ENCODE assay signal across 21 mouse cellular contexts in genomic region chr4:101683086-101683485, GRCm38 (mm10). TPM values are rescaled to one million over a fixed set of nuclear protein-coding genes. Genes with fewer than 3 reads are reported as not detected.
DNase-seq lines count a peak whose midpoint lies in the region; ATAC-seq and TF ChIP-seq lines count a peak whose summit lies in the region.
"Had no signal": no experiment of that assay in that cellular context is flagged by ENCODE, and none has a peak within 500 bp of the region (broad histone marks: within the 10 kb centered on the region; RNA-seq: fewer than 3 reads in every experiment).

No protein-coding gene starts in this region.

- no peak for TF ChIP-seq POLR2A in heart, adult 2 months (IDR thresholded peaks at IDR 0.05; ENCODE audit: insufficient read depth, low read depth, low read length)
- TF ChIP-seq POLR2A in CH12.LX (IDR thresholded peaks at IDR 0.05; ENCODE audit: low read depth, low read length), result no peak

- ATAC-seq in heart, embryonic 11.5 days (replicated peaks; ENCODE audit: insufficient number of reproducible peaks, low FRiP score, low TSS enrichment), result no peak
- peak; percentile 77 for ATAC-seq in liver, postnatal 0 days
- ATAC-seq: forebrain, embryonic 13.5 days; forebrain, postnatal 0 days; hindbrain, embryonic 16.5 days; inflammation-experienced regulatory T-cells, adult 6 months; intestine, postnatal 0 days had no signal

- dilution Hi-C loops in CH12.LX (cut with MboI; ENCODE audit: extremely low pct_ligation_motif_present, extremely low pct_unique_long_range_greater_than_20kb, low sequenced_read_pairs), result no loop called here

- TF ChIP-seq RAD21 in CH12.LX (IDR thresholded peaks at IDR 0.05; ENCODE audit: low read depth, low read length), result peak; percentile 43

- H3K27me3 ChIP-seq in heart, adult 2 months (ENCODE audit: control insufficient read depth, insufficient read depth, low read length), result no peaks in the 10 kb centered on the region
- H3K27me3 ChIP-seq in heart, embryonic 11.5 days (ENCODE audit: control insufficient read depth, insufficient read depth, low read length), result no peaks in the 10 kb centered on the region
- H3K27me3 ChIP-seq in liver, postnatal 0 days (ENCODE audit: insufficient read depth, low read length), result no peaks in the 10 kb centered on the region
- H3K27me3 ChIP-seq in CH12.LX (replicated peaks), result no peaks in the 10 kb centered on the region
- H3K27me3 ChIP-seq: forebrain, embryonic 13.5 days; hindbrain, embryonic 12.5 days had no signal

- no peak overlapping the region for H3K27ac ChIP-seq in heart, adult 2 months
- no peak overlapping the region for H3K27ac ChIP-seq in heart, embryonic 11.5 days (ENCODE audit: low read depth, low read length)
- no peak overlapping the region for H3K27ac ChIP-seq in liver, postnatal 0 days (ENCODE audit: low read depth)
- H3K27ac ChIP-seq in CH12.LX (ENCODE audit: insufficient read depth, low read depth), result no peak overlapping the region
- H3K27ac ChIP-seq: embryonic facial prominence, embryonic 10.5 days; forebrain, embryonic 13.5 days; hindbrain, embryonic 12.5 days had no signal

- H3K36me3 ChIP-seq in heart, adult 2 months (ENCODE audit: control insufficient read depth, insufficient read depth, low read length), result no peaks in the 10 kb centered on the region
- no peaks in the 10 kb centered on the region for H3K36me3 ChIP-seq in heart, embryonic 11.5 days (ENCODE audit: control insufficient read depth, insufficient read depth, low read length)
- H3K36me3 ChIP-seq in liver, postnatal 0 days (replicated peaks; ENCODE audit: insufficient read depth, low read length), result no peaks in the 10 kb centered on the region
- H3K36me3 ChIP-seq in CH12.LX (replicated peaks in 1 of 2; ENCODE audit: control insufficient read depth in 1 of 2, insufficient read depth in 1 of 2, low read length in 1 of 2), result no peaks in the 10 kb centered on the region
- H3K36me3 ChIP-seq: embryonic facial prominence, embryonic 10.5 days; hindbrain, embryonic 12.5 days had no signal

- H3K4me2 ChIP-seq in heart, embryonic 11.5 days, result no peak overlapping the region
- no peak overlapping the region for H3K4me2 ChIP-seq in liver, postnatal 0 days (ENCODE audit: low read depth, low read length)
- H3K4me2 ChIP-seq in CH12.LX (ENCODE audit: insufficient read depth, low read depth, poor library complexity, severe bottlenecking), result no peak overlapping the region
- H3K4me2 ChIP-seq: forebrain, embryonic 13.5 days; hindbrain, embryonic 12.5 days had no signal

- H3K79me2 ChIP-seq in heart, adult 2 months (replicated peaks; ENCODE audit: control insufficient read depth, insufficient read depth, low read length), result no peaks in the 10 kb centered on the region
- no peaks in the 10 kb centered on the region for H3K79me2 ChIP-seq in CH12.LX (replicated peaks; ENCODE audit: control insufficient read depth, extremely low read depth, insufficient read depth, poor library complexity, severe bottlenecking)

- TF ChIP-seq EP300 in heart, adult 2 months (IDR thresholded peaks at IDR 0.05; ENCODE audit: insufficient read depth, low read depth, low read length), result no peak
- peak; percentile 58 for TF ChIP-seq EP300 in liver, postnatal 0 days (IDR thresholded peaks at IDR 0.05; ENCODE audit: low read depth)
- no peak for TF ChIP-seq EP300 in CH12.LX (IDR thresholded peaks at IDR 0.05; ENCODE audit: low read length)

- peaks cover 2% of the 10 kb centered on the region for H3K4me1 ChIP-seq in heart, adult 2 months (ENCODE audit: control insufficient read depth, insufficient read depth, low read length)
- no peaks in the 10 kb centered on the region for H3K4me1 ChIP-seq in heart, embryonic 11.5 days (ENCODE audit: control insufficient read depth, insufficient read depth, low read length)
- peaks cover 3% of the 10 kb centered on the region; the same call in 1 of the 2 replicates for H3K4me1 ChIP-seq in liver, postnatal 0 days (ENCODE audit: insufficient read depth)
- H3K4me1 ChIP-seq in CH12.LX (ENCODE audit: control insufficient read depth in 1 of 2, insufficient read depth in 2 of 2), result no peaks in the 10 kb centered on the region; a peak in 1 of 4 replicates
- H3K4me1 ChIP-seq: forebrain, embryonic 13.5 days; hindbrain, embryonic 12.5 days had no signal

- TF ChIP-seq CTCF in heart, adult 2 months (IDR thresholded peaks at IDR 0.05), result peak; percentile 14; the same call in 1 of the 2 replicates
- peak; percentile 35; the same call in 1 of the 2 replicates for TF ChIP-seq CTCF in liver, postnatal 0 days (IDR thresholded peaks at IDR 0.05; ENCODE audit: low read depth)
- TF ChIP-seq CTCF in CH12.LX (conservative IDR thresholded peaks at IDR 0.05 in 1 of 2, IDR thresholded peaks at IDR 0.05 in 1 of 2; ENCODE audit: low read depth in 2 of 2, low read length in 2 of 2), result peak in 1 of 2 experiments; percentile 44; a peak in 2 of 4 replicates

- DNase-seq in adrenal gland, adult 8-10 months, result peak; percentile 36
- DNase-seq in adrenal gland, postnatal 10 days, result no peak
- peak in 1 of 2 experiments; percentile 13 for DNase-seq in heart, adult 2 months
- DNase-seq in liver, postnatal 0 days, result no peak
- DNase-seq in liver, result no peak
- DNase-seq in CH12.LX (ENCODE audit: extremely low read depth), result no peak
- DNase-seq in layer of hippocampus, adult 9-10 months (ENCODE audit: low spot score), result no peak
- DNase-seq: cerebellum, adult 2 months; cerebellum, postnatal 10 days; forebrain, postnatal 0 days; gastrocnemius, postnatal 14 days; heart, postnatal 4 days; kidney, adult 8-10 months had no signal

- in situ Hi-C loops in CH12.LX (cut with MboI; ENCODE audit: low pct_ligation_motif_present, low pct_unique_long_range_greater_than_20kb, low sequenced_read_pairs), result no loop called here

- H3K9ac ChIP-seq in heart, adult 2 months (ENCODE audit: low read depth, low read length), result no peak overlapping the region
- H3K9ac ChIP-seq in heart, embryonic 11.5 days (ENCODE audit: low read depth, low read length), result no peak overlapping the region
- H3K9ac ChIP-seq in liver, postnatal 0 days (replicated peaks), result no peak overlapping the region
- no peak overlapping the region for H3K9ac ChIP-seq in CH12.LX (ENCODE audit: insufficient read depth, low read depth)
- H3K9ac ChIP-seq: forebrain, embryonic 13.5 days; forebrain, postnatal 0 days; hindbrain, embryonic 12.5 days had no signal

- H3K9me3 ChIP-seq in heart, embryonic 11.5 days (replicated peaks; ENCODE audit: control insufficient read depth, low read length), result no peaks in the 10 kb centered on the region
- H3K9me3 ChIP-seq in liver, postnatal 0 days (ENCODE audit: low read length), result no peaks in the 10 kb centered on the region
- H3K9me3 ChIP-seq in CH12.LX (replicated peaks; ENCODE audit: low read length), result no peaks in the 10 kb centered on the region
- H3K9me3 ChIP-seq: embryonic facial prominence, embryonic 10.5 days; forebrain, embryonic 13.5 days; hindbrain, embryonic 12.5 days had no signal

- 51% methylated on average over 3 of the region's 3 CpGs for WGBS in heart, adult 2 months
- WGBS in heart, embryonic 11.5 days (ENCODE audit: insufficient replicate concordance), result 64% methylated on average over 3 of the region's 3 CpGs
- 58% methylated on average over 3 of the region's 3 CpGs for WGBS in liver, postnatal 0 days (ENCODE audit: insufficient replicate concordance)

- intact Hi-C loops in heart, adult 2 months (cut with DNase I), result no loop called here

- no peak overlapping the region for H3K4me3 ChIP-seq in heart, adult 2 months
- no peak overlapping the region for H3K4me3 ChIP-seq in heart, embryonic 11.5 days (ENCODE audit: low read depth, low read length)
- H3K4me3 ChIP-seq in liver, postnatal 0 days (ENCODE audit: low read depth, low read length), result no peak overlapping the region
- H3K4me3 ChIP-seq in CH12.LX (replicated peaks in 1 of 3; ENCODE audit: low read depth in 2 of 3, low read length in 2 of 3, poor library complexity in 1 of 3), result no peak overlapping the region
- H3K4me3 ChIP-seq: embryonic facial prominence, embryonic 10.5 days; forebrain, embryonic 13.5 days; hindbrain, embryonic 12.5 days had no signal

TF ChIP-seq in CH12.LX, 34 proteins besides CTCF, POLR2A, EP300 and RAD21:
- TF ChIP-seq CHD1 (IDR thresholded peaks at IDR 0.05; ENCODE audit: low read depth, low read length) (no peak), SMC3 (IDR thresholded peaks at IDR 0.05; ENCODE audit: low read depth, low read length) (peak; percentile 25)

RNA-seq across cellular contexts. Expression of gene Lepr, which starts 34.1 kb away (rescaled TPM):
- total RNA-seq in adrenal gland, adult 8-10 months (2022), result 10 to 100 TPM; 15.9 to 17.0 (median 16.9) TPM
- total RNA-seq in adrenal gland, postnatal 10 days (2021), result 10 to 100 TPM; 14.8 to 29.4 TPM
- 1 to 10 TPM; 3.2 to 3.9 TPM for total RNA-seq in heart, adult 2 months (2021)
- polyA plus RNA-seq in heart, adult 2 months (2012; rRNA removed), result 0.80 and 2.0 TPM in 2 replicates
- polyA plus RNA-seq in heart, embryonic 11.5 days (2014; fragmentation: Nextera tagmentation; extraction: Ambion mirVana), result 1.6 and 1.8 TPM in 2 replicates
- 19.0 and 30.1 TPM in 2 replicates for polyA plus RNA-seq in liver, postnatal 0 days (2015; fragmentation: Nextera tagmentation; extraction: Ambion mirVana)
- total RNA-seq in CH12.LX (2012; rRNA removed) (not detected in 2 replicates), CH12.LX (2014; rRNA removed) (not detected in 2 replicates)
- polyA plus RNA-seq in CH12.LX (2012; ENCODE audit: insufficient read length, low read depth), result 0.04 TPM in 1 of 2 replicates, not detected in the other
- total RNA-seq: granulocyte monocyte progenitor cell, adult 5-6 weeks had no signal
- polyA plus RNA-seq: inflammation-experienced regulatory T-cells, adult 6 months had no signal

RNA-seq across cellular contexts. Expression of gene Leprot, which starts 35.6 kb away (rescaled TPM):
- total RNA-seq in adrenal gland, adult 8-10 months (2022), result 10 to 100 TPM; 61.4 to 92.7 (median 75.5) TPM
- 10 to 100 TPM; 55.3 to 63.0 TPM for total RNA-seq in adrenal gland, postnatal 10 days (2021)
- 10 to 100 TPM; 24.2 to 30.2 TPM for total RNA-seq in heart, adult 2 months (2021)
- 37.9 and 59.2 TPM in 2 replicates for polyA plus RNA-seq in heart, adult 2 months (2012; rRNA removed)
- 75.7 and 81.9 TPM in 2 replicates for polyA plus RNA-seq in heart, embryonic 11.5 days (2014; fragmentation: Nextera tagmentation; extraction: Ambion mirVana)
- polyA plus RNA-seq in liver, postnatal 0 days (2015; fragmentation: Nextera tagmentation; extraction: Ambion mirVana), result 39.7 and 41.1 TPM in 2 replicates
- total RNA-seq in CH12.LX (2012; rRNA removed) (17.6 and 19.9 TPM in 2 replicates), CH12.LX (2014; rRNA removed) (24.2 and 24.9 TPM in 2 replicates)
- 26.6 and 29.2 TPM in 2 replicates for polyA plus RNA-seq in CH12.LX (2012; ENCODE audit: insufficient read length, low read depth)

Comparison
In these comparisons a context has a peak if more than half of its experiments do, and no peak if none do; other contexts are left out.
1. RNA of gene Lepr, which starts 34.1 kb away (total RNA-seq): 14.8 to 29.4 TPM in adrenal gland, postnatal 10 days, 15.9 to 17.0 TPM in adrenal gland, adult 8-10 months and 3.2 to 3.9 TPM in heart, adult 2 months; not detected in CH12.LX; every median in the first group is over 4 times any median in the second.